ENCODE assay signal across 9 mouse cellular contexts in the genomic region with DNA sequence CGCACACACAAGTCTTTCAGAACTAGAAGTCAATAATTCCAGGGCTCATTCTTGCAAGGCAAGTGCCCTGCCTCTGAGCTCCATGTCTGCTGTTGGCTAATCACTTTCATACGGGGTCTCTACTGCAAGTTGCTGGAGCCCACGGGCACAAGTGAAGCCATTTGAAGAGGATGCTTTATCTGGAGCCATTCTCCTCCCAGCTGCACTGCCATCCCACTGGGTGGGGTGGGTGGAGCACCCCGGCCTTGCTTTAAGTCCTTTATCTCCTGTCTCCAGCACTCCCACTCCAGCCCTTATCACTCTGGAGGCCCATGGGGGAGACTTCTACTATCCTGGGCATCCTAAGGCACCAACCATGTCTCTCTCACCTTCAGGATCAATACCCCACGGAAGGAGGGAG. TPM values are rescaled to one million over a fixed set of nuclear protein-coding genes. Genes with fewer than 3 reads are reported as not detected.
A peak's percentile ranks its signal among the peaks of the same experiment; 100 is the strongest.
DNase-seq lines count a peak whose midpoint lies in the region; ATAC-seq and TF ChIP-seq lines count a peak whose summit lies in the region.
"Had no signal": no experiment of that assay in that cellular context is flagged by ENCODE, and none has a peak within 500 bp of the region (broad histone marks: within the 10 kb centered on the region; RNA-seq: fewer than 3 reads in every experiment).

No protein-coding gene starts in this region.

- peak; percentile 19 for DNase-seq in cerebellum, adult 8-10 months
- DNase-seq in cerebellum, adult 11-12 months = no peak
- DNase-seq in left cerebral cortex, adult 9 months (ENCODE audit: low spot score in 2 of 2) = no peak
- no peak for DNase-seq in Muller cell, postnatal 12 days (ENCODE audit: inconsistent ontology term)
- no peak for DNase-seq in layer of hippocampus, adult 9-10 months (ENCODE audit: low spot score)

- peak overlapping the region; percentile 86 for H3K4me2 ChIP-seq in heart, embryonic 16.5 days (ENCODE audit: low read depth, low read length)

- 42% methylated on average over 5 of the region's 5 CpGs for WGBS in heart, embryonic 16.5 days

- peak overlapping the region; percentile 88 for H3K9ac ChIP-seq in heart, embryonic 16.5 days (ENCODE audit: low read length)

- no peak for TF ChIP-seq CTCF in E14TG2a.4 (conservative IDR thresholded peaks at IDR 0.05; ENCODE audit: low read length)

- H3K27me3 ChIP-seq in E14TG2a.4 (ENCODE audit: insufficient read depth, low read length) = no peaks in the 10 kb centered on the region
- no peaks in the 10 kb centered on the region for H3K27me3 ChIP-seq in heart, embryonic 16.5 days (ENCODE audit: control insufficient read depth, insufficient read depth, low read length)

- no peak for ATAC-seq in heart, embryonic 16.5 days (replicated peaks; ENCODE audit: extremely low read depth, insufficient read depth, low FRiP score)
- ATAC-seq in megakaryocyte progenitor cell, adult 5-6 weeks (replicated peaks; ENCODE audit: poor library complexity) = peak; percentile 55

- peak overlapping the region; percentile 86 for H3K4me3 ChIP-seq in E14TG2a.4 (replicated peaks; ENCODE audit: low read length)
- peak overlapping the region; percentile 74 for H3K4me3 ChIP-seq in heart, embryonic 16.5 days (ENCODE audit: low read length)

- H3K4me1 ChIP-seq in E14TG2a.4 (replicated peaks; ENCODE audit: low read depth, low read length) = peaks cover 73% of the 10 kb centered on the region
- H3K4me1 ChIP-seq in heart, embryonic 16.5 days (ENCODE audit: control insufficient read depth, insufficient read depth, low read length) = peaks cover 29% of the 10 kb centered on the region

- H3K27ac ChIP-seq in heart, embryonic 16.5 days (ENCODE audit: low read length) = no peak overlapping the region

- peaks cover 46% of the 10 kb centered on the region for H3K36me3 ChIP-seq in E14TG2a.4 (ENCODE audit: insufficient read depth, low read length)
- peaks cover 16% of the 10 kb centered on the region for H3K36me3 ChIP-seq in heart, embryonic 16.5 days (ENCODE audit: control insufficient read depth, insufficient read depth)

- H3K9me3 ChIP-seq in E14TG2a.4 (ENCODE audit: low read length) = no peaks in the 10 kb centered on the region
- H3K9me3 ChIP-seq in heart, embryonic 16.5 days (replicated peaks; ENCODE audit: control insufficient read depth, low read length) = no peaks in the 10 kb centered on the region

RNA-seq across cellular contexts. Expression of gene Rnaseh2a, which starts 1.3 kb away (rescaled TPM):
- 80.2 and 82.7 TPM in 2 replicates for polyA plus RNA-seq in heart, embryonic 16.5 days (2015; fragmentation: Nextera tagmentation; extraction: Ambion mirVana)
- total RNA-seq in megakaryocyte progenitor cell, adult 5-6 weeks (2015) = 136 and 178 TPM in 2 replicates
- total RNA-seq in megakaryocyte progenitor cell, adult 5-6 weeks (2017) = 109 and 162 TPM in 2 replicates

RNA-seq across cellular contexts. Expression of gene Prdx2, which starts 1.5 kb away (rescaled TPM):
- polyA plus RNA-seq in heart, embryonic 16.5 days (2015; fragmentation: Nextera tagmentation; extraction: Ambion mirVana) = 591 and 662 TPM in 2 replicates
- total RNA-seq in megakaryocyte progenitor cell, adult 5-6 weeks (2015) = 266 and 310 TPM in 2 replicates
- total RNA-seq in megakaryocyte progenitor cell, adult 5-6 weeks (2017) = 340 and 388 TPM in 2 replicates

RNA-seq across cellular contexts. Expression of gene Gm49661, which starts 1.7 kb away (rescaled TPM):
- not detected in 2 replicates for polyA plus RNA-seq in heart, embryonic 16.5 days (2015; fragmentation: Nextera tagmentation; extraction: Ambion mirVana)
- not detected in 2 replicates for total RNA-seq in megakaryocyte progenitor cell, adult 5-6 weeks (2015)
- total RNA-seq in megakaryocyte progenitor cell, adult 5-6 weeks (2017) = not detected in 2 replicates
- polyA plus RNA-seq: cortical plate, adult 2 months had no signal

RNA-seq across cellular contexts. Expression of gene Junb, which starts 7.6 kb away (rescaled TPM):
- polyA plus RNA-seq in heart, embryonic 16.5 days (2015; fragmentation: Nextera tagmentation; extraction: Ambion mirVana) = 11.7 and 15.3 TPM in 2 replicates
- total RNA-seq in megakaryocyte progenitor cell, adult 5-6 weeks (2015) = 14.7 and 26.1 TPM in 2 replicates
- total RNA-seq in megakaryocyte progenitor cell, adult 5-6 weeks (2017) = 38.9 and 57.5 TPM in 2 replicates

RNA-seq across cellular contexts. Expression of gene Hook2, which starts 19.5 kb away (rescaled TPM):
- 8.9 and 9.1 TPM in 2 replicates for polyA plus RNA-seq in heart, embryonic 16.5 days (2015; fragmentation: Nextera tagmentation; extraction: Ambion mirVana)
- total RNA-seq in megakaryocyte progenitor cell, adult 5-6 weeks (2015) = 1.9 and 3.8 TPM in 2 replicates
- total RNA-seq in megakaryocyte progenitor cell, adult 5-6 weeks (2017) = 7.2 and 8.5 TPM in 2 replicates
